Mouse (Mus musculus) cerebellum, adult 2 months (tissue): ENCODE results near the gene Jph4.

Experiments
- CTCF ChIP-seq: fragments of 200-500 bp; IDR thresholded peaks from 2 replicates; pipeline ENCODE4 v1.5.1; 2011; ENCODE audit warnings: low read depth, mild to moderate bottlenecking, control low read depth, low read length, moderate library complexity, borderline replicate concordance; ENCODE audit not compliant: insufficient read depth
- POLR2A ChIP-seq: fragments of 200-500 bp; IDR thresholded peaks from 2 replicates; pipeline ENCODE4 v1.6.1; 2011; ENCODE audit warnings: low read length, control low read depth, borderline replicate concordance; ENCODE audit not compliant: insufficient read depth

GRCm38 (mm10) chr14:55097646-55098045 lies 19.1 kb downstream of the Jph4 start:
- TF ChIP-seq POLR2A (no peak), CTCF (no peak)
